Mouse (Mus musculus) cerebellum, adult 2 months (tissue): ENCODE data around the gene Fgf8.

Source experiments
- CTCF ChIP-seq: fragments of 200-500 bp; IDR thresholded peaks from 2 replicates; pipeline ENCODE4 v1.5.1; 2011; ENCODE audit warnings: low read depth, mild to moderate bottlenecking, control low read depth, low read length, moderate library complexity, borderline replicate concordance; ENCODE audit not compliant: insufficient read depth
- POLR2A ChIP-seq: fragments of 200-500 bp; IDR thresholded peaks from 2 replicates; pipeline ENCODE4 v1.6.1; 2011; ENCODE audit warnings: low read length, control low read depth, borderline replicate concordance; ENCODE audit not compliant: insufficient read depth

- no peak for TF ChIP-seq CTCF
- no peak for TF ChIP-seq POLR2A
Observed at GRCm38 (mm10) chr19:45787450-45787849, 44.7 kb upstream of the Fgf8 start.
